Mouse (Mus musculus) hindbrain, embryonic 11.5 days (tissue): ENCODE results near the gene Gm44805. TPM values are rescaled to one million over a fixed set of nuclear protein-coding genes. Genes with fewer than 3 reads are reported as not detected.
A peak's percentile ranks its signal among the peaks of the same experiment; 100 is the strongest.

Source experiments
- ATAC-seq: fragments of 200-750 bp; cut with Nextera tagmentation; 2 replicates; pipeline ENCODE4 v1.8.0; 2017; ENCODE audit warnings: mild to moderate bottlenecking, moderate TSS enrichment, moderate library complexity; ENCODE audit not compliant: low FRiP score
- DNase-seq: peaks from one replicate; pipeline ENCODE4 v3.0.0-alpha.2; 2015; ENCODE audit warnings: low spot score
- H3K27ac ChIP-seq: fragments of 300-500 bp; sonication (generic); 2 replicates; pipeline ENCODE4 v1.5.1; 2014; ENCODE audit warnings: mild to moderate bottlenecking, low read depth, low read length
- H3K27me3 ChIP-seq: fragments of 300-500 bp; sonication (generic); 2 replicates; pipeline ENCODE4 v1.6.1; 2014; ENCODE audit warnings: mild to moderate bottlenecking, low read length, moderate library complexity, mixed read lengths; ENCODE audit not compliant: control insufficient read depth, insufficient read depth
- H3K36me3 ChIP-seq: fragments of 300-500 bp; sonication (generic); 2 replicates; pipeline ENCODE4 v1.6.1; 2014; ENCODE audit warnings: mild to moderate bottlenecking, low read length, moderate library complexity, mixed read lengths; ENCODE audit not compliant: control insufficient read depth, insufficient read depth
- H3K4me1 ChIP-seq: fragments of 300-500 bp; sonication (generic); replicated peaks from 2 replicates; pipeline ENCODE4 v1.6.1; 2014; ENCODE audit warnings: low read length, mixed read lengths; ENCODE audit not compliant: control insufficient read depth, insufficient read depth
- H3K4me2 ChIP-seq: fragments of 300-500 bp; sonication (generic); replicated peaks from 2 replicates; pipeline ENCODE4 v1.6.1; 2014; ENCODE audit warnings: mild to moderate bottlenecking, low read depth, low read length
- H3K4me3 ChIP-seq: fragments of 300-500 bp; sonication (generic); 2 replicates; pipeline ENCODE4 v1.5.1; 2014; ENCODE audit warnings: low read depth, low read length
- H3K9ac ChIP-seq: fragments of 300-500 bp; sonication (generic); 2 replicates; pipeline ENCODE4 v1.6.1; 2014; ENCODE audit warnings: low read depth, low read length
- H3K9me3 ChIP-seq: fragments of 300-500 bp; sonication (generic); 2 replicates; pipeline ENCODE4 v1.6.1; 2016; ENCODE audit warnings: low read length; ENCODE audit not compliant: control insufficient read depth
- WGBS: fragments of 180-500 bp; shearing (Covaris S2); extraction: QIAGEN DNeasy Blood & Tissue Kit; methylation state at CpG from one replicate; pipeline ENCODE4 v1.1.7; 2014; 5-methylcytosine and 5-hydroxymethylcytosine counted together
- polyA plus RNA-seq: library from polyadenylated mRNA; unstranded; fragments of >200 nt; fragmentation: Nextera tagmentation; extraction: Ambion mirVana; gene quantifications from 2 replicates; pipeline ENCODE4 v1.2.1, GENCODE M21; 2014

The Gm44805 gene
- polyA plus RNA-seq, 1 experiment from 2014 or later: not detected

DNA sequence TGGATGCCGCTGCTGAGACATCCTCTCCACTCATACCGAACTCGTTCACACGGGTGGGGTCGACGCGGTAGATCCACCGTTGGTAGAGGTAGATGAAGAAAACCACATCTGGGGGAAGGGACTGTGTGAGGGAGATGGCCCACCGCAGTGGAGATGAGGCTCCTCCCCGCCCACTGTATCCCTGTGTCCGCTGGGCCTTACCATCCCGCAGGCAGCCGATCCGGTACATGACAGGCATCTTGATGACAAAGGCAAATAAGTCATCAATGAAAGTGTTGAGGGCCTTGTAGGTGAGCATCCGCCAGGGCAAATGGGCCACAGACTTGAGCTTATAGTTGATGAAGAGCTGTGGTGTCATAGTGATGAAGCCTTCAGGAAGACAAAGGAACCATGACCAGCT, 47.4 kb downstream of the Gm44805 start:
- no peak overlapping the region for H3K4me3 ChIP-seq
- H3K36me3 ChIP-seq: peaks cover 20% of the 10 kb centered on the region
- 94% methylated on average over 15 of the region's 15 CpGs for WGBS
- H3K27ac ChIP-seq: no peak overlapping the region
- no peaks in the 10 kb centered on the region for H3K27me3 ChIP-seq
- DNase-seq: no peak
- H3K4me1 ChIP-seq: no peaks in the 10 kb centered on the region
- H3K9me3 ChIP-seq: no peaks in the 10 kb centered on the region
- no peak overlapping the region for H3K9ac ChIP-seq
- no peak overlapping the region for H3K4me2 ChIP-seq
- no peak for ATAC-seq

DNA sequence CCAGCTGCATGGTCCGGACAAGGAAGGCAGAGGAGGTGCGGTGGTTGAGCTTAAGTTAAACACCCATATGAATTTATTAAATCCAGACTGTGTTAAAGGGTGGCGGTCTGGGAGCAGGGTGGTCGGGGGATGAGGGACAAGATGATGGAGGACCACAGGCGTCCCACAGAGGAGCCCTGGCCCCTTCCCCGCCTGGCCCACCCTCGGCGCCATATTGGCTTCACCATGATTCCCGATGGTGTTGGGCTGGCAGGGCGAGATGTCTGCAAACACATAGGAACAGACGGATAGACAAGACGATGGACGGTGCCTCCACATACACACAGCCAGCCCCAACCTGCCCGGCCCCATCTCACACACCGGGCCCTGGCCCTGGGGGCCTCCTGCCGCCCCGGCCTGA, 48.0 kb downstream of the Gm44805 start:
- no peak for DNase-seq
- no peak for ATAC-seq
- Histone ChIP-seq H3K4me1 (no peaks in the 10 kb centered on the region), H3K4me3 (no peak overlapping the region), H3K27me3 (no peaks in the 10 kb centered on the region), H3K9ac (no peak overlapping the region), H3K36me3 (peaks cover 20% of the 10 kb centered on the region), H3K27ac (no peak overlapping the region), H3K9me3 (no peaks in the 10 kb centered on the region), H3K4me2 (no peak overlapping the region)
- 90% methylated on average over 17 of the region's 17 CpGs for WGBS

DNA sequence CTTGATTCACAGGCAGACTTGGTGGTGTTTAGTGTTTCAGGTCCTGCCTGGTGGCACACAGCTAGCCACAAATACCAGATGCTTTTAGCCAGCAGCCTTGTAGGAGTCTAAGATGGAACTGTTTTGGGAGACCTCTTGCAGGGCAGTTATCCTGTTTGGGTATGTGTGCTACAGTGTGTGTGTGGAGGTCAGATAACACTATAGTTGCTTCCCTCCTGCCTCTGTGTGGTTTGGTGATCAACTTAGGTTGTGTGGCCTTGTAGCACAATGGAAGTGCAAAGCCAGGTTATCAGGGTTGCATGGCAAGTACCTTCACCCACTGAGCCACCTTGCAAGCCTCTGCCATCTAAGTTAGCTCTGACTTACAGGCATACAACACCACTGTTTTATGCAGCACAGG, 48.5 kb downstream of the Gm44805 start:
- Histone ChIP-seq H3K9me3 (no peaks in the 10 kb centered on the region), H3K27me3 (no peaks in the 10 kb centered on the region), H3K27ac (no peak overlapping the region), H3K4me3 (no peak overlapping the region), H3K4me2 (no peak overlapping the region), H3K9ac (no peak overlapping the region), H3K36me3 (peaks cover 19% of the 10 kb centered on the region), H3K4me1 (no peaks in the 10 kb centered on the region)
- DNase-seq (no peak), ATAC-seq (no peak)

DNA sequence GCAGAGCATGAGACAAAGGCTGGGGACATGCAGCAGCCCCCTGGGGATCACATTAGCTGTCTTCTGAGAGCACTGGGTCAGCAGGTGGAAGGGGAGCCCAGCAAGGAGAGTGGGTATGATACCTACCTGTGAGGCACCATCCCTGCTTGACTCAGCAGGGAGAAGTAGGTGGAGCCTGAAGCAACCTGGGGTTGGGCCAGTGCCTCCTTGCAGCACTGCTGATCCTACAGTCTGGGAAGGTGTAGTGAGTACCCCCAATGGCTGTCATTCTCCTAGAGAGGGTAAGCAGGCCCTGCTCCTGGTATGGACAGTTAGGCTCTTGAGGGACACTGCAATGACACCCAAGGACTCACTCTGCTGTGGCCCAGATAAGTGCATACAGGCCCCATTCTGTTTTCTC, 48.9 kb downstream of the Gm44805 start:
- Histone ChIP-seq H3K9me3 (no peaks in the 10 kb centered on the region), H3K9ac (no peak overlapping the region), H3K4me1 (no peaks in the 10 kb centered on the region), H3K4me2 (no peak overlapping the region), H3K36me3 (peaks cover 15% of the 10 kb centered on the region), H3K4me3 (no peak overlapping the region), H3K27ac (no peak overlapping the region), H3K27me3 (no peaks in the 10 kb centered on the region)
- DNase-seq (no peak), ATAC-seq (no peak)

DNA sequence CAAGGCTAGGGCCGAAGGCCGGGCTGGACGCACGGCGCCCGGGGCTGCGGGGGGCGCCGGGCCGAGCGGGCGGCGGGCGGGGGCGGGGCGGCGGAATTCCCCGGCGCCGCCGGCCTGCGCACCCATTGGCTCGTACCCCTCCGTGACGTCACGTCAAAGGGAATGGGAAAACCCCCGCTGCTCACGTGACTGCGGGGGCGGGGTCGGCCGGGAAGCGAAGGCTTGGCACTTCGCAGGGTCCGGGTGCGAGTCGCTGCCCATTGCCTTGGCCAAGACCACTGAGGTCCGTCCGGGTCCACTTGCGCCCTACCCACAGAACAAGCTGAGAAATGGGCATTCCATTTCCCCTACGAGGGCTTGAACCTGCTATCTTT, 51.9 kb downstream of the Gm44805 start, which contains the start of gene Relb:
TSS of gene Relb (minus strand) at position 78 of the 374 bp plus-strand sequence.
- H3K27ac ChIP-seq: peak within 1 kb of the TSS; percentile 58; the same call in 1 of the 2 replicates
- peak within 1 kb of the TSS; percentile 34; the same call in 1 of the 2 replicates for H3K9ac ChIP-seq
- DNase-seq: peak; percentile 94
- no peaks in the 10 kb centered on the region for H3K4me1 ChIP-seq
- no peaks in the 10 kb centered on the region for H3K27me3 ChIP-seq
- peak within 1 kb of the TSS; percentile 69 for H3K4me3 ChIP-seq
- peak; percentile 76 for ATAC-seq
- H3K4me2 ChIP-seq: peak within 1 kb of the TSS; percentile 96
- no peaks in the 10 kb centered on the region; the same call in 1 of the 2 replicates for H3K36me3 ChIP-seq
- WGBS: 2% methylated on average over 19 of the region's 41 CpGs
- H3K9me3 ChIP-seq: no peaks in the 10 kb centered on the region

DNA sequence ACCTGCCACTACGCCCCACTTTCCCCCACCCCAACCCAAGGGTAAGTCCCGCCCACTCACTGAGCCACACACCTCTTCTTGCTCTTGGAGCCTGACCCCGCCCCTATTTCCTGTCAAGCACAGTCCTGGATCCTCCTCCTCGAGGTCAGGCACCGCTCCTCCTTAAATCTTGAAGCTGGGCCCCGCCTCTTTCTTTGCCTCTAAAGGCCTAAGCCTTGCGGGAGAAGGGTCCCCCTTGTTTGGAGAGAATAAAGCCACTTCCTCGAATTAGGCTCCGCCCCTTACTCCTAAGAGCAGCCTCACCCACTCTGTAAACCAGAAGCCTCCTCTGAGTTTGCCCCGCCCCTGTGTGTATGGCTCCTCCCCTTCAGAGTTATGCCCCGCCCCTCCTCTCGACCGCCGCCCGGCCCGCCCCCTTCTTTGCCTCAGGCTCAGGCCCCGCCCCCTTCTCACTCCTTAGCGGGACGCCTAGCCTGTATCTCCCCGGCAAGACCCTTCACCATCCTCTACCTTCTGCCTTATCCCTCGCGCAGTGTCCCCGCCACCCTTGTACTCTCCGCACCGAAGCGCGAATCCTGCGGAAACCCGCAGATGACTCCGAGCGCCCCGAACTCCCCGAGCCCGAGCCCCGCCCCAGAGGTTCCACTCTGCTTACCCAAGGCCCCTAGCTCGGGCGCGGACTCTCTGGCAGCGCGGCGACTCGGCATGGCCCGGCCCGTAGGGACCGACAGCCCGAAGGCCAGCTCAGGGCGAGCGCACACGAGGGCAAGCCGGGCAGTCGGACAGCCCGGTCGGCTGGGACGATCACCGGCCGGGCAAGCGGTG, 52.5 kb downstream of the Gm44805 start:
- ATAC-seq: peak; percentile 90
- H3K4me2 ChIP-seq: peak overlapping the region; percentile 96
- no peaks in the 10 kb centered on the region; the same call in 1 of the 2 replicates for H3K36me3 ChIP-seq
- peak overlapping the region; percentile 58; the same call in 1 of the 2 replicates for H3K27ac ChIP-seq
- H3K9ac ChIP-seq: peak overlapping the region; percentile 34; the same call in 1 of the 2 replicates
- peak overlapping the region; percentile 69 for H3K4me3 ChIP-seq
- no peaks in the 10 kb centered on the region for H3K4me1 ChIP-seq
- DNase-seq: peak; percentile 91
- under 1% methylated on average over 54 of the region's 57 CpGs for WGBS
- no peaks in the 10 kb centered on the region for H3K27me3 ChIP-seq
- H3K9me3 ChIP-seq: no peaks in the 10 kb centered on the region

DNA sequence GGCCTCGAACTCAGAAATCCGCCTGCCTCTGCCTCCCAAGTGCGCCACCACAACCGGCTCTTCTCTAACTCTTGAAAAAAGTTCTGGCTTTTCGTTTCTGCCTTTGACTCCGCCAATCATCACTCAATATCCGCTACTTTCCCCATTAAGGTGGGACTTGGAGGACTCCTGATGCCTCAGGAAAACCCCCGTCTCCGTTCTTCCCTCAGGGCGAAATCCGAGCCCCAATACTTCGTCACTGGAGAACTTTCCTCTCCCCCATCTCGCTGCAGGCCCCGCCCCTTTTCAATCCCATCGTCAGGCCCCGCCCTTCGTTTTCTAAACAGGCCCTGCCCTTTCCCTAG, 53.1 kb downstream of the Gm44805 start:
- H3K4me2 ChIP-seq: peak overlapping the region; percentile 96
- H3K27ac ChIP-seq: peak overlapping the region; percentile 49; the same call in 1 of the 2 replicates
- H3K4me3 ChIP-seq: peak overlapping the region; percentile 69
- ATAC-seq (no peak), DNase-seq (no peak)
- no peaks in the 10 kb centered on the region for H3K4me1 ChIP-seq
- 15% methylated on average over 17 of the region's 17 CpGs for WGBS
- no peak overlapping the region for H3K9ac ChIP-seq
- H3K36me3 ChIP-seq: no peaks in the 10 kb centered on the region; the same call in 1 of the 2 replicates
- no peaks in the 10 kb centered on the region for H3K27me3 ChIP-seq
- H3K9me3 ChIP-seq: no peaks in the 10 kb centered on the region

DNA sequence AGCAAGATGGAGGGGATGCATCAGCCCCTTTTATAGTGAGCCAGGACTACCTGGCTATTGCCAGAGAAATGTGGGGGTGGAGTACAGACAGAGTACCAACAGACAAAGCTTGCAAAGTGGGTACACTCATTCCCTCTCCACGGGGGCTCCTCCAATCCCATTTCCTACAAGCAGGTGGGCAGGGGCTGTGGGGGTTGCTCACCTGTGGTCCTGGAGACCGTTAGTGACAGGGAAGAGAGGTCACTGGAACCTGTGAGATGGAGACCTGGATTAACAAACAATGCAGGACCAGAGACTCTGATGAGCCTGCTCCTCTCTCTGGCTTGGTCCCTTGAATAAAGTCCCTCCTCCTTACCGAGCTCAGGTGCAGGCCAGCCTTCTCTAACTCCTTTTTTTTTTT, 53.5 kb downstream of the Gm44805 start:
- no peaks in the 10 kb centered on the region for H3K9me3 ChIP-seq
- WGBS: 61% methylated on average over 3 of the region's 3 CpGs
- no peaks in the 10 kb centered on the region for H3K36me3 ChIP-seq
- DNase-seq (no peak), ATAC-seq (no peak)
- no peak overlapping the region for H3K9ac ChIP-seq
- H3K27ac ChIP-seq: no peak overlapping the region
- H3K4me1 ChIP-seq: no peaks in the 10 kb centered on the region
- peak overlapping the region; percentile 96; the same call in 1 of the 2 replicates for H3K4me2 ChIP-seq
- H3K27me3 ChIP-seq: no peaks in the 10 kb centered on the region
- no peak overlapping the region for H3K4me3 ChIP-seq

DNA sequence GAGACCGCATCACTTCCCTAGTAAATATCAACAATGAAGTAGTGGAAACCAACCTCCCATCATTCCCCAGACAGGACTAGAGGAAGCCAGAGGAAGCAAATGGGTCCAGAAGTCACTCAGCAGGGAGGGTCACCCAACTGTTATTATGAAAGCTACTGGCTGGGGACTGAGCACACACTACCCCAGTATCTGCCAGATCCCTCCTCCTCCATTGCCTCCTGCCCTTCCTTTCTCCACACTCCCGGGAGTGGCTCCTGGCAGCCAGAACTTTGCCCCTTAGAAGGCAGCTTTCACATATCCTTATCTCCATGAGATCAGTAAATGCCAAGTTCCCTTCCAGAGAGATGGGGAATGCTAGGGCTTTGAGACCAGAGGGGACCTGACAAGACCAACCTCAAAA, 57.8 kb downstream of the Gm44805 start:
- Histone ChIP-seq H3K27ac (no peak overlapping the region), H3K4me1 (no peaks in the 10 kb centered on the region), H3K9me3 (no peaks in the 10 kb centered on the region), H3K27me3 (no peaks in the 10 kb centered on the region), H3K9ac (no peak overlapping the region), H3K36me3 (no peaks in the 10 kb centered on the region), H3K4me3 (no peak overlapping the region), H3K4me2 (no peak overlapping the region)
- 69% methylated on average over 2 of the region's 2 CpGs for WGBS
- ATAC-seq (no peak), DNase-seq (no peak)
